Mouse (Mus musculus) midbrain, postnatal 0 days (tissue): ENCODE measurements around the gene Stim2. TPM values are rescaled to one million over a fixed set of nuclear protein-coding genes. Genes with fewer than 3 reads are reported as not detected.

Experiments used
- ATAC-seq: fragments of 200-750 bp; cut with Nextera tagmentation; 2 replicates; pipeline ENCODE4 v1.8.0; 2017; ENCODE audit warnings: moderate number of reproducible peaks, mild to moderate bottlenecking, moderate TSS enrichment, moderate library complexity; ENCODE audit not compliant: low FRiP score
- DNase-seq: peaks from one replicate; pipeline ENCODE4 v3.0.0-alpha.2; 2015; ENCODE audit warnings: low spot score
- H3K27ac ChIP-seq: fragments of 300-500 bp; sonication (generic); 2 replicates; pipeline ENCODE4 v1.5.1; 2014; ENCODE audit warnings: low read depth, mild to moderate bottlenecking, low read length, mixed read lengths
- H3K27me3 ChIP-seq: fragments of 300-500 bp; sonication (generic); 2 replicates; pipeline ENCODE4 v1.6.1; 2014; ENCODE audit warnings: low read length, control low read depth, mixed read lengths; ENCODE audit not compliant: insufficient read depth
- H3K36me3 ChIP-seq: fragments of 300-500 bp; sonication (generic); 2 replicates; pipeline ENCODE4 v1.6.1; 2014; ENCODE audit warnings: low read length, control low read depth, mixed read lengths; ENCODE audit not compliant: insufficient read depth
- H3K4me1 ChIP-seq: fragments of 300-500 bp; sonication (generic); 2 replicates; pipeline ENCODE4 v1.6.1; 2014; ENCODE audit warnings: mild to moderate bottlenecking, control low read depth, antibody characterized with exemption, low read length, mixed read lengths; ENCODE audit not compliant: insufficient read depth
- H3K4me2 ChIP-seq: fragments of 300-500 bp; sonication (generic); 2 replicates; pipeline ENCODE4 v1.6.1; 2014; ENCODE audit warnings: low read depth, mild to moderate bottlenecking, low read length, mixed read lengths; ENCODE audit not compliant: poor library complexity, severe bottlenecking
- H3K4me3 ChIP-seq: fragments of 300-500 bp; sonication (generic); 2 replicates; pipeline ENCODE4 v1.5.1; 2014; ENCODE audit warnings: low read depth, mild to moderate bottlenecking, low read length, moderate library complexity
- H3K9ac ChIP-seq: fragments of 300-500 bp; sonication (generic); replicated peaks from 2 replicates; pipeline ENCODE4 v1.6.1; 2014; ENCODE audit warnings: mild to moderate bottlenecking, low read length, moderate library complexity, mixed read lengths; ENCODE audit not compliant: poor library complexity, severe bottlenecking
- H3K9me3 ChIP-seq: fragments of 300-500 bp; sonication (generic); 2 replicates; pipeline ENCODE4 v1.6.1; 2016; ENCODE audit warnings: low read length, control low read depth
- CTCF ChIP-seq: IDR thresholded peaks from 2 replicates; pipeline ENCODE4 v1.5.1; 2016; ENCODE audit warnings: antibody characterized with exemption, mild to moderate bottlenecking
- WGBS: fragments of 180-500 bp; shearing (Covaris S2); extraction: QIAGEN DNeasy Blood & Tissue Kit; methylation state at CpG from one replicate; pipeline ENCODE4 v1.1.7; 2014; 5-methylcytosine and 5-hydroxymethylcytosine counted together
- polyA plus RNA-seq: library from polyadenylated mRNA; unstranded; fragments of >200 nt; fragmentation: Nextera tagmentation; extraction: Ambion mirVana; gene quantifications from 2 replicates; pipeline ENCODE4 v1.2.1, GENCODE M21; 2015
- total RNA-seq: library from RNA; depleted of rRNA; stranded (reverse); fragments of >200 nt; gene quantifications from 2 replicates; pipeline ENCODE4 v1.2.3, GENCODE M21; 2014

Stim2 gene
- total and polyA plus RNA-seq, 2 experiments from 2014 or later: 29.2 to 34.9 TPM

- Histone ChIP-seq H3K27me3 (no peaks in the 10 kb centered on the region), H3K27ac (no peak overlapping the region), H3K9me3 (no peaks in the 10 kb centered on the region), H3K9ac (peak overlapping the region; percentile 42; the same call in 1 of the 2 replicates), H3K4me2 (peak overlapping the region; percentile 46), H3K36me3 (no peaks in the 10 kb centered on the region), H3K4me3 (peak overlapping the region; percentile 27; the same call in 1 of the 2 replicates), H3K4me1 (peaks cover 7% of the 10 kb centered on the region; the same call in 1 of the 2 replicates)
- peak; percentile 36; the same call in 1 of the 2 replicates for ATAC-seq
- WGBS: 23% methylated on average over 13 of the region's 13 CpGs
- peak; percentile 83 for TF ChIP-seq CTCF
- DNase-seq: peak; percentile 86
Observed at GRCm38 (mm10) chr5:54154503-54155226, 156.4 kb downstream of the Stim2 start.

DNA sequence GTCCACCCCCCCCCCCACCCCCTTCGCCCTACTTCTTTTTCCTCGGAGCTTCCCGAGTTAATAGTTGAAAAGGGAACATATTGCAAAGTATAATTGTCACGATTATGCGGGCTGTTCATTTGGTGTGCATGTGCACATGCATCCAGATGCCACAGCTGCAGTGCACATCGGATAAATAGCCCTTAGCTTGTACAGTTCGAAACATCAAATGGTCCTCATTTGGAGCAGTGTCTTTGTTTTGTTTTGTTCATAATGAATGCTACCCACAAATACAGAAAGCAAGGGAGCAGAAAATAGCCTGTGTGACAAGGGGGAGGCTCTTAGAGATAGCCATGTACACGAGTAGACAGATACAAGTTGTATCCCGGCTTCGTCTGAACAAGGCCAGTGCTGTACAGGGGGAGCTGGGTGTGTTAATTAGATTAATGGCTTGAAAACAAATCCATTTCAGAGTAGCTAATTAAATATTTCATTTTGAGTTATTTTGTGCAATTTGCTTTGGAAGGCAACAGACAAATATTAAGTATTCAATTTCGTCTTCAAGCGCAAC lies 157.0 kb downstream of the Stim2 start:
- ATAC-seq (0 out of 2 replicates have a peak, but pooled peaks have one; percentile 32), DNase-seq (no peak)
- Histone ChIP-seq H3K4me2 (peak overlapping the region; percentile 46), H3K27me3 (no peaks in the 10 kb centered on the region), H3K36me3 (no peaks in the 10 kb centered on the region), H3K9me3 (no peaks in the 10 kb centered on the region), H3K27ac (no peak overlapping the region), H3K4me1 (peaks cover 10% of the 10 kb centered on the region; the same call in 1 of the 2 replicates), H3K9ac (peak overlapping the region; percentile 42; the same call in 1 of the 2 replicates), H3K4me3 (peak overlapping the region; percentile 27; the same call in 1 of the 2 replicates)
- TF ChIP-seq CTCF: no peak
- WGBS: 37% methylated on average over 12 of the region's 12 CpGs

GRCm38 (mm10) chr5:54155916-54156315 lies 157.6 kb downstream of the Stim2 start:
- ATAC-seq (no peak), DNase-seq (no peak)
- H3K4me1 ChIP-seq: peaks cover 10% of the 10 kb centered on the region; the same call in 1 of the 2 replicates
- no peak overlapping the region for H3K9ac ChIP-seq
- 91% methylated on average over 4 of the region's 4 CpGs for WGBS
- H3K36me3 ChIP-seq: no peaks in the 10 kb centered on the region
- no peak overlapping the region for H3K4me2 ChIP-seq
- H3K27ac ChIP-seq: no peak overlapping the region
- H3K9me3 ChIP-seq: no peaks in the 10 kb centered on the region
- TF ChIP-seq CTCF: no peak
- no peak overlapping the region for H3K4me3 ChIP-seq
- no peaks in the 10 kb centered on the region for H3K27me3 ChIP-seq

DNA sequence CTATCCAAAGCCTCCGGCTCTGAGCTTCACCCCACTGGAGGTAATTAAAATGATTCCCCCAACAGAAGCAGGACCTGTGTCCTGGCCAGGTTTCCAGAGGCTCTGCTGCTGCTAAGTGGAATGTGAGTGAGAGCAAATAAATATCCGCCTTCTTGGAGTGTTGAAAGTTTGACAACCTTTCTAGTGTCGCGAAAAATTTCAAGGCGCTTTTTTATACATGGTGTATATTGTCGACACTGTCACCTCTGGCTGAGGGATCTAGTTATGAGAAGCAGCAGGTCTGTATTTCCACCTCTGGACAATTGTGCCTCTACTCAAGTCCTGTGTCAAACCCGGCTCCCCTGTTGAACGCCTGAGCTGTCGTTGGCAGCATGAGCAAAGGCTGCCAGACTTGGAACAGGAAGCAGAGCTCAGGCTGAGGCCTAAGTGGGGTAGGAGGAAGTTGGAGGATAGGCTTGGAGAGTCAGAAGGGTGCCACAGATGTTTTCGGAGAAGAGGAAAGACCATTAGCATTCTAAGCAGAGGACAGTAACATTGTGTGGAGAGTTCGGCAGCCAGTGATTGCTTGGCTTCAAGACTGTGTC lies 158.7 kb downstream of the Stim2 start:
- Histone ChIP-seq H3K9me3 (no peaks in the 10 kb centered on the region), H3K27ac (no peak overlapping the region), H3K27me3 (no peaks in the 10 kb centered on the region), H3K4me2 (no peak overlapping the region), H3K4me1 (peaks cover 10% of the 10 kb centered on the region; the same call in 1 of the 2 replicates), H3K4me3 (no peak overlapping the region), H3K9ac (no peak overlapping the region), H3K36me3 (no peaks in the 10 kb centered on the region)
- ATAC-seq (no peak), DNase-seq (no peak)
- whole genome bisulfite sequencing: 82% methylated on average over 11 of the region's 11 CpGs
- no peak for TF ChIP-seq CTCF

GRCm38 (mm10) chr5:54158230-54158629 lies 159.9 kb downstream of the Stim2 start:
- ATAC-seq (no peak), DNase-seq (no peak)
- peaks cover 10% of the 10 kb centered on the region; the same call in 1 of the 2 replicates for H3K4me1 ChIP-seq
- H3K4me2 ChIP-seq: no peak overlapping the region
- WGBS: 36% methylated on average over 9 of the region's 9 CpGs
- no peak for TF ChIP-seq CTCF
- no peaks in the 10 kb centered on the region for H3K9me3 ChIP-seq
- no peak overlapping the region for H3K9ac ChIP-seq
- no peaks in the 10 kb centered on the region for H3K27me3 ChIP-seq
- no peak overlapping the region for H3K4me3 ChIP-seq
- no peak overlapping the region for H3K27ac ChIP-seq
- H3K36me3 ChIP-seq: no peaks in the 10 kb centered on the region
